Mouse (Mus musculus): ENCODE measurements around the gene Coq10b. TPM values are rescaled to one million over a fixed set of nuclear protein-coding genes. Genes with fewer than 3 reads are reported as not detected.
"Not testable (repeated sequence)": the region's sequence is repeated elsewhere in the genome, so short reads cannot be mapped to it uniquely, and the experiment has no call there.

Gene Coq10b
- polyA plus RNA-seq, 1 experiment from 2014 or later, result 17.6 TPM

DNA sequence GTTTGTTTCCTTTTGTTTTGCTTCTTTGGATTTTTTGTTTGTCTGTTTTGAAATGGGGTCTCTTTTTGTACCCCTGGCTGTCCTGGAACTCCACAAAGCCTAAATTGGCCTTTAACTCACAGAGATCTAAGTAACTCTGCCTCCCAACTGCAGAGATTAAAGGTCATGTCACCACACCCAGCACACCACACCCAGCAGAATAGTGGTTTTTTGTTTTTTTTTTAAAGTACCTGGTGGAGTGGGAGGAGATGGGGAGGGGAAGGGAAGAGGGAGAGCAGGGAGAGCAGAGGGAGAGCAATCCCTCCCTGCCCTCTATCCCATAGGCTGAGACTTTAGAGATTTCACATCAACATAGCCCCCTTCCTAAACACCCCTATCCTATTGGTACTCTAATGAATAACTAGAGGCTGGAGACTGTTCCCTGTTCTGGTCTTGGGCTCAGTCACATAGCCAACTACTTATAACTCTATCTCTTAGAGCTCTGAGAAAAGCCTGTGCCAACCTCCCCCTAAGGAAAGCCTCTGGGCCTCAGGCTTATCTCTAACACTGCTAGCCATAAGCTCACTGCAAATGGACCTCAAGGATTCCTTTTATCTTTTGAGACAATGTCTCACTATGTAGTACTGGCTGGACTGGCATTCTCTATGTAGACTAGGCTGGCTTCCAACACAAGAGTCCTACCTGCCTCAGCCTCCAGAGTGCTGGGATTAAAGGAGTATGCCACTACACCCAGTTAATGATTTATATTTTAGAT, 21.4 kb upstream of the Coq10b start:
- Histone ChIP-seq H3K36me3 (no peaks in the 10 kb centered on the region), H3K4me1 (replicated peaks) (peaks cover 47% of the 10 kb centered on the region), H3K27ac (peak overlapping the region; percentile 44), H3K4me2 (no peak overlapping the region), H3K27me3 (no peaks in the 10 kb centered on the region), H3K9me3 (replicated peaks) (no peaks in the 10 kb centered on the region), H3K9ac (no peak overlapping the region), H3K4me3 (replicated peaks) (no peak overlapping the region)
- peak; percentile 18 for DNase-seq
- peak; percentile 56 for ATAC-seq (ENCODE audit: low read depth)

DNA sequence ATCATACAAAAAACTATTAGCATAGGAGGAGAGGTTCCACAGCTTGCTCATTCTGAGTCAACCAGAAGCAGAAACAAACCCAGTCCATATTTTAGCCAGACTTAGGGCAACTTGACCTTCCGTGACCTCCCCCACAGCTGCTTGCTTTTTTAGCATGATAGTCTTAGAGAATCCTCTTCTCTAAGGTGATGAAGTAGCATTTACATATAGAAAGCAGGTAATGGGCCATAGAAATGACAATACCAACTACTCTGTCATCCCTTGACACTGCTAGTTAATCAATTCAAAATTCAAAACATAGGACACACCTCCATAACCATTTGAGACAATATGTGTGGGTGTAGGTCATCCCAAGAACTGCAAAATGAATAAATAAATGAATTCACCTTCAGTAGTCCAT, 12.6 kb upstream of the Coq10b start:
- no peak overlapping the region for H3K4me2 ChIP-seq

GRCm38 (mm10) chr1:55041691-55042090, 10.9 kb upstream of the Coq10b start:
- WGBS (ENCODE audit: insufficient replicate concordance), result 78% methylated on average over 4 of the region's 4 CpGs
- no peak for DNase-seq
- peak; percentile 68 for ATAC-seq (ENCODE audit: low read depth)
- Histone ChIP-seq H3K27me3 (no peaks in the 10 kb centered on the region), H3K4me2 (no peak overlapping the region), H3K9ac (no peak overlapping the region), H3K36me3 (no peaks in the 10 kb centered on the region), H3K9me3 (replicated peaks) (0 out of 2 replicates have a peak, but pooled peaks cover 8% of the 10 kb centered on the region), H3K4me1 (replicated peaks) (no peaks in the 10 kb centered on the region), H3K4me3 (replicated peaks) (no peak overlapping the region), H3K27ac (no peak overlapping the region)

More for the DNA sequence above, 12.6 kb upstream of the Coq10b start:
- Histone ChIP-seq H3K4me3 (replicated peaks) (no peak overlapping the region), H3K36me3 (no peaks in the 10 kb centered on the region), H3K9me3 (replicated peaks) (0 out of 2 replicates have a peak, but pooled peaks cover 8% of the 10 kb centered on the region), H3K27me3 (no peaks in the 10 kb centered on the region), H3K9ac (no peak overlapping the region), H3K4me1 (replicated peaks) (no peaks in the 10 kb centered on the region), H3K27ac (no peak overlapping the region)
- WGBS (ENCODE audit: insufficient replicate concordance), result 85% methylated on average over 1 of the region's 1 CpGs
- ATAC-seq (ENCODE audit: low read depth) (no peak), DNase-seq (no peak)

GRCm38 (mm10) chr1:55042246-55042645, 10.3 kb upstream of the Coq10b start:
- no peak overlapping the region for H3K4me2 ChIP-seq
- no peaks in the 10 kb centered on the region for H3K27me3 ChIP-seq
- no peak overlapping the region for H3K9ac ChIP-seq
- DNase-seq (no peak), ATAC-seq (ENCODE audit: low read depth) (no peak)
- 59% methylated on average over 1 of the region's 1 CpGs for WGBS (ENCODE audit: insufficient replicate concordance)
- H3K4me1 ChIP-seq (replicated peaks), result no peaks in the 10 kb centered on the region
- H3K4me3 ChIP-seq (replicated peaks), result no peak overlapping the region
- H3K9me3 ChIP-seq (replicated peaks), result 0 out of 2 replicates have a peak, but pooled peaks cover 8% of the 10 kb centered on the region
- no peak overlapping the region for H3K27ac ChIP-seq
- no peaks in the 10 kb centered on the region for H3K36me3 ChIP-seq

GRCm38 (mm10) chr1:55043164-55043563, 9.4 kb upstream of the Coq10b start:
- WGBS (ENCODE audit: insufficient replicate concordance), result 55% methylated on average over 3 of the region's 3 CpGs
- no peak overlapping the region for H3K9ac ChIP-seq
- ATAC-seq (ENCODE audit: low read depth), result no peak
- DNase-seq, result no peak
- H3K27ac ChIP-seq, result no peak overlapping the region
- no peaks in the 10 kb centered on the region for H3K4me1 ChIP-seq (replicated peaks)
- no peak overlapping the region for H3K4me2 ChIP-seq
- no peak overlapping the region for H3K4me3 ChIP-seq (replicated peaks)
- H3K27me3 ChIP-seq, result no peaks in the 10 kb centered on the region
- no peaks in the 10 kb centered on the region for H3K36me3 ChIP-seq
- 0 out of 2 replicates have a peak, but pooled peaks cover 8% of the 10 kb centered on the region for H3K9me3 ChIP-seq (replicated peaks)

DNA sequence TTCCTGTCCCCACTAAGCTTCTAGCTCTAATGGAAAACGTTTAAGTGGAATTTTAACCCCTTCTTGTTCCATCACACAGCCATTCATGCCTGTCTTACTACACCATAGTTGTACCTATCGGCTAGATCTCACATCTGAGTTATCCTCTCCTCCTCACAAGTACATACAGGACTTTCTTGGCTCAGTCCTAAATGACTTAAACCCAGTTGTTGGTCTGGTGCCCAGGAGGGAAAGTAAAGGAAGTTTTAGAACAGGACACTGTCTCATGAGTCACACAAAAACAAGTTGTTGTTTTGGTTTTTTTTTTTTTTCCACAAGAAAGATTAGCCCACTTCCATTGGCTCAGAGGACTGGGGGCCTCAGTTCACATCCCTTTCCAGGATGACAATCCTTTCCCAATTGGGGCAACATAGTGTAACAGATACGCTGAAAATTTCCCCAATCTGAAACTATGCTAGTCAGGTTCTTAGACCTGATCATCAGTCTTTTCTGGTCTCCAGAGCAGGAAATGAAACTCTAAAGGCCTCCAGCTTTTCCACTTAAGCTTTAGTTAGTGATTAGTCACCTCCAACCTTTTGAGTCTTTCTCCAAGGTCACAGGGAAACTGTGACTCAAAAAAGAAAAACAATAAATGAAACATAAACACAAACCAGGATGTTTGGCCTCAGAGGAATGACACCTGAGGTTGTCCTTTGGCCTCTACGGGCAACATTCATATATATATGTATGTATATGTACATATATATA, 3.6 kb upstream of the Coq10b start:
- Histone ChIP-seq H3K4me1 (replicated peaks) (peaks cover 17% of the 10 kb centered on the region), H3K9me3 (replicated peaks) (no peaks in the 10 kb centered on the region; the same call in 1 of the 2 replicates), H3K4me3 (replicated peaks) (no peak overlapping the region), H3K4me2 (no peak overlapping the region), H3K27me3 (no peaks in the 10 kb centered on the region), H3K9ac (no peak overlapping the region), H3K36me3 (no peaks in the 10 kb centered on the region), H3K27ac (no peak overlapping the region)
- ATAC-seq (ENCODE audit: low read depth) (no peak), DNase-seq (no peak)
- 51% methylated on average over 4 of the region's 4 CpGs for WGBS (ENCODE audit: insufficient replicate concordance)

- Histone ChIP-seq H3K36me3 (peaks cover 10% of the 10 kb centered on the region; the same call in 1 of the 2 replicates), H3K9ac (peak overlapping the region; percentile 78), H3K27ac (peak overlapping the region; percentile 97; the same call in 1 of the 2 replicates), H3K27me3 (no peaks in the 10 kb centered on the region), H3K9me3 (replicated peaks) (no peaks in the 10 kb centered on the region; the same call in 1 of the 2 replicates), H3K4me1 (replicated peaks) (peaks cover 35% of the 10 kb centered on the region), H3K4me2 (peak overlapping the region; percentile 87), H3K4me3 (replicated peaks) (peak overlapping the region; percentile 78)
- 66% methylated on average over 3 of the region's 3 CpGs for WGBS (ENCODE audit: insufficient replicate concordance)
- ATAC-seq (ENCODE audit: low read depth) (no peak), DNase-seq (no peak)
These were observed 899 bp upstream of the Coq10b start for GRCm38 (mm10) chr1:55051671-55052070.

- peak overlapping the region; percentile 79 for H3K9ac ChIP-seq
- no peaks in the 10 kb centered on the region for H3K27me3 ChIP-seq
- H3K4me3 ChIP-seq (replicated peaks), result peak overlapping the region; percentile 78
- peaks cover 46% of the 10 kb centered on the region for H3K4me1 ChIP-seq (replicated peaks)
- DNase-seq (peak; percentile 82), ATAC-seq (ENCODE audit: low read depth) (peak; percentile 83)
- H3K27ac ChIP-seq, result peak overlapping the region; percentile 97
- peaks cover 10% of the 10 kb centered on the region; the same call in 1 of the 2 replicates for H3K36me3 ChIP-seq
- H3K4me2 ChIP-seq, result peak overlapping the region; percentile 81
- no peaks in the 10 kb centered on the region; the same call in 1 of the 2 replicates for H3K9me3 ChIP-seq (replicated peaks)
- under 1% methylated on average over 42 of the region's 42 CpGs for WGBS (ENCODE audit: insufficient replicate concordance)
These were observed 435 bp downstream of the Coq10b start for GRCm38 (mm10) chr1:55053005-55053404.

DNA sequence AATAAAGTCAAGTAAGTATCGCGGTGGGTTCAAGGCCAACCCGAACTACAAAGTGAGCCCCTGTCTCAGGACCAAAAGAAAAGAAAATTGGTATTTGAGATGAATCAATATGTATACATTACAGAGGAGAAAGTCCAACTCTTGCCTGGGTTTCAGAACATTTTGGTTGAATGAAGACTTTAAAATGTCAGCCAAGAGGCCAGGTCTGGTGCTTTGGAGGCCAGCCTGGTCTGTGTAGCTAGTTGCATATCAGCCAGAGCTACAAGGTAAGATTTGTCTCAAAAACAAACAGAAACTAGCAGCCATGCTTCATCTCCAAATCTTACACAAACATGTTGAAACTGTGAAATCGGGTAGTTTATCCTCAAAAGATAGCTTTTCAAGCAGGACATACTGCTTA, 1.0 kb downstream of the Coq10b start:
- H3K9me3 ChIP-seq (replicated peaks), result no peaks in the 10 kb centered on the region; the same call in 1 of the 2 replicates
- DNase-seq (no peak), ATAC-seq (ENCODE audit: low read depth) (no peak)
- peak overlapping the region; percentile 79 for H3K9ac ChIP-seq
- peak overlapping the region; percentile 78 for H3K4me3 ChIP-seq (replicated peaks)
- 56% methylated on average over 4 of the region's 4 CpGs for WGBS (ENCODE audit: insufficient replicate concordance)
- H3K4me1 ChIP-seq (replicated peaks), result peaks cover 48% of the 10 kb centered on the region
- peaks cover 10% of the 10 kb centered on the region; the same call in 1 of the 2 replicates for H3K36me3 ChIP-seq
- peak overlapping the region; percentile 81 for H3K4me2 ChIP-seq
- H3K27ac ChIP-seq, result peak overlapping the region; percentile 97
- no peaks in the 10 kb centered on the region for H3K27me3 ChIP-seq

DNA sequence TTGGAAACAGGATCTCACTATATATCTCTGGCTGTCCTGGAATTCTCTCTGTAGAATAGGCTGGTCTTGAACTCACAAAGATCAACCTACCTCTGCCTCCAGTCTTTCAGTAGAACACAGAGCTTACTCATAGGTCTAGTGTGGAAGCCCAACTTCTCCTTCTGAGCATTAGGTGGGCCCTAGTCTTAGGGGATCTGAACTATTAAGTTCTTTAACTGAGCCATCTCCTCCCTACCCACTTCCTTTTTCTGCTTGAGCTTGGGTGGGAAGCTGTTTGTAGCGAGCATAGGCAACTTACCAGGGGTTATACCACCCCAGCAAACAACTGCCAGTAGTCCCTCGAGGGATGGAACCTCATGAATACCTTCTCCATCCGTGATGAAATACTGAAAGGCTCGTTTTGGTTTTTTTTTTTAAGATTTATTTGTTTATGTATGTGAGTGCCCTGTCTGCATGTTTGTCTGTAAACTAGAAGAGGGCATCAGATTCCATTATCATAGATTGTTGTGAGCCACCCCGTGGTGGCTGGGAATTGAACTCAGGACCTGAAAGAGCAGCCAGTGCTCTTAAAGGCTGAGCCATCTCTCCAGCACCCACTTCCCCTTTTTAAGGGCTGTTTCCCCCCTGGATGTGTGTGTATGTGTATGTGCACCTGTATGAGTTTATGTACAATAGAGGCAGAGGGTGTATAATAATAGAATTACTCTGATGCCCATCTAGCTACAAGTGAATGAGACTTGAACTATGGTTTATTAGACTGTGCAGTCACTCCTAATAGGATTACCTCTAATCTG, 2.9 kb downstream of the Coq10b start:
- Histone ChIP-seq H3K27me3 (no peaks in the 10 kb centered on the region), H3K4me2 (no peak overlapping the region), H3K9me3 (replicated peaks) (no peaks in the 10 kb centered on the region), H3K27ac (no peak overlapping the region), H3K9ac (peak overlapping the region; percentile 10; the same call in 1 of the 2 replicates), H3K36me3 (peaks cover 10% of the 10 kb centered on the region; the same call in 1 of the 2 replicates), H3K4me1 (replicated peaks) (peaks cover 65% of the 10 kb centered on the region), H3K4me3 (replicated peaks) (no peak overlapping the region)
- ATAC-seq (ENCODE audit: low read depth), result no peak
- 62% methylated on average over 5 of the region's 5 CpGs for WGBS (ENCODE audit: insufficient replicate concordance)
- no peak for DNase-seq

DNA sequence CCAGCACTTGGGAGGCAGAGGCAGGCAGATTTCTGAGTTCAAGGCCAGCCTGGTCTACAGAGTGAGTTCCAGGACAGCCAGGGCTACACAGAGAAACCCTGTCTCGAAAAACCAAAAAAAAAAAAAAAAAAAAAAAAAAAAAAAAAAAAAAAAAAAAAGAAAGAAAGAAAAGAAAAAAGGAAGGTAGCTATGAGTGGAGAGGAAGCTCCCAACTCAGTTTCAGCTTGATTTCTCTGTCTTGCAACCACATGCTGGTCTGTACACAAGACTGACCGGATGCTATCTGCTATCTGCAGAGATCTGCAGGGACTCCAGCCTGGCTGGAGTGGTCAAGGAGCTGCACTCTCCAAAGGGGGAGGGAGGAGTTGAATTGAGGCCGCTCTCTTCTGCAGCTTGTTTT, 5.8 kb downstream of the Coq10b start:
- H3K4me3 ChIP-seq (replicated peaks); ATAC-seq (ENCODE audit: low read depth); H3K9me3 ChIP-seq (replicated peaks); H3K4me2 ChIP-seq; H3K27ac ChIP-seq; DNase-seq; H3K27me3 ChIP-seq: not testable (repeated sequence)
- Histone ChIP-seq H3K36me3 (peaks cover 24% of the 10 kb centered on the region), H3K9ac (peak overlapping the region; percentile 27; the same call in 1 of the 2 replicates), H3K4me1 (replicated peaks) (peaks cover 75% of the 10 kb centered on the region)
- 80% methylated on average over 2 of the region's 3 CpGs for WGBS (ENCODE audit: insufficient replicate concordance)

Measured in liver, embryonic 13.5 days (tissue).